Mouse (Mus musculus) lung, postnatal 0 days (tissue): Measurements from ENCODE around the gene Zar1l.

Source experiments
- CTCF ChIP-seq: IDR thresholded peaks from 2 replicates; pipeline ENCODE4 v1.5.1; 2016; ENCODE audit warnings: antibody characterized with exemption, mild to moderate bottlenecking
- EP300 ChIP-seq: IDR thresholded peaks from 2 replicates; pipeline ENCODE4 v1.6.1; 2016; ENCODE audit warnings: antibody characterized with exemption, mild to moderate bottlenecking, control low read depth

DNA sequence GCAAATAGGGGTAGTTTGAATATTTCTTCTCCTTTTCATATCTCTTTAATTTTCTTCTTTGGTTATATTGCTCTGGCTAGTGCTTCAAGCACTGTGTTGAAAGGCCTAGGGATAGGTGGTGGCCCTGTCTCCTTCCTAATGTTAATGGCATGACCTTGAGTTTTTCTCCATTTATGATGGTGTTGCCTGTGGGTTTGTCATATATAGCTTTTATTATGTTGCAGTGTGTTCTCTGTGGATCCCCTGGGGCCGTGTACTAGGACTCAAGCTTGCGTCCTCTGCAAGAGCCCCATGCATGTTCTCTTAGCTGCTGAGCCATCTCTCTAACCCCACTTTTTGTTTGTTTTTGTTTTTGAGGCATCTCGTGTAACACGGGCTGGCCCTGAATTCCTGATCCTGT, 40.6 kb downstream of the Zar1l start:
- TF ChIP-seq CTCF (no peak), EP300 (no peak)
